Mouse (Mus musculus) liver, embryonic 14.5 days (tissue): ENCODE data around the gene Grip1. TPM values are rescaled to one million over a fixed set of nuclear protein-coding genes. Genes with fewer than 3 reads are reported as not detected.

Source experiments
- ATAC-seq: fragments of 200-750 bp; cut with Nextera tagmentation; 2 replicates; pipeline ENCODE4 v1.8.0; 2017; ENCODE audit warnings: moderate number of reproducible peaks, mild to moderate bottlenecking, moderate library complexity; ENCODE audit not compliant: insufficient read depth
- DNase-seq, 3 experiments: peaks; one replicate each; pipeline ENCODE4 v3.0.0-alpha.2; 2012 to 2013; ENCODE audit warnings: low read depth in 3 of 3, low spot score in 3 of 3
- H3K27ac ChIP-seq: fragments of 300-500 bp; sonication (generic); 2 replicates; pipeline ENCODE4 v1.5.1; 2014; ENCODE audit warnings: moderate library complexity, mild to moderate bottlenecking, control low read depth, inconsistent platforms
- H3K27me3 ChIP-seq: fragments of 300-500 bp; sonication (generic); 2 replicates; pipeline ENCODE4 v1.6.1; 2014; ENCODE audit warnings: mild to moderate bottlenecking, low read length, moderate library complexity; ENCODE audit not compliant: control insufficient read depth, insufficient read depth
- H3K36me3 ChIP-seq: fragments of 300-500 bp; sonication (generic); replicated peaks from 2 replicates; pipeline ENCODE4 v1.6.1; 2014; ENCODE audit warnings: low read depth; ENCODE audit not compliant: control insufficient read depth, insufficient read depth
- H3K4me1 ChIP-seq, 2 experiments: fragments of 200-500 bp in 1 of 2; fragments of 300-500 bp in 1 of 2; sonication (generic) in 1 of 2; replicated peaks; 2 replicates each; pipeline ENCODE4 v1.6.1; 2012 to 2014; ENCODE audit warnings: antibody characterized with exemption in 1 of 2, inconsistent platforms in 1 of 2, low read length in 1 of 2; ENCODE audit not compliant: control insufficient read depth in 2 of 2, insufficient read depth in 2 of 2
- H3K4me2 ChIP-seq: fragments of 300-500 bp; sonication (generic); 2 replicates; pipeline ENCODE4 v1.6.1; 2014; ENCODE audit warnings: low read depth, mild to moderate bottlenecking, control low read depth, moderate library complexity
- H3K4me3 ChIP-seq, 2 experiments: fragments of 200-500 bp in 1 of 2; fragments of 300-500 bp in 1 of 2; sonication (generic) in 1 of 2; 2 replicates each; pipeline ENCODE4 v1.5.1; 2012 to 2014; ENCODE audit warnings: low read depth in 2 of 2, low read length in 2 of 2, mild to moderate bottlenecking in 2 of 2, control low read depth in 1 of 2, inconsistent platforms in 1 of 2, moderate library complexity in 1 of 2; ENCODE audit not compliant: insufficient read depth in 1 of 2
- H3K9ac ChIP-seq: fragments of 300-500 bp; sonication (generic); replicated peaks from 2 replicates; pipeline ENCODE4 v1.6.1; 2014; ENCODE audit warnings: mild to moderate bottlenecking, control low read depth, moderate library complexity
- H3K9me3 ChIP-seq: fragments of 300-500 bp; sonication (generic); 2 replicates; pipeline ENCODE4 v1.6.1; 2016; ENCODE audit warnings: low read length, mixed read lengths; ENCODE audit not compliant: control insufficient read depth
- CTCF ChIP-seq: IDR thresholded peaks from 2 replicates; pipeline ENCODE4 v1.5.1; 2016; ENCODE audit warnings: antibody characterized with exemption, low read depth, control low read depth
- EP300 ChIP-seq: IDR thresholded peaks from 2 replicates; pipeline ENCODE4 v1.6.1; 2016; ENCODE audit warnings: antibody characterized with exemption, low read depth
- WGBS: fragments of 180-500 bp; shearing (Covaris S2); extraction: QIAGEN DNeasy Blood & Tissue Kit; methylation state at CpG from one replicate; pipeline ENCODE4 v1.1.7; 2014; ENCODE audit not compliant: insufficient replicate concordance; 5-methylcytosine and 5-hydroxymethylcytosine counted together
- polyA plus RNA-seq, 2 experiments: library from polyadenylated mRNA; depleted of rRNA in 1 of 2; stranded (reverse) in 1 of 2; unstranded in 1 of 2; fragments of >200 nt; fragmentation: Nextera tagmentation in 1 of 2; extraction: Ambion mirVana in 1 of 2; gene quantifications; 2 replicates each; pipeline versions ENCODE4 v1.2.1 to v1.2.3; 2012 to 2014

The Grip1 gene
- polyA plus RNA-seq, 2 experiments = 0.37 to 0.56 TPM

- Histone ChIP-seq H3K27me3 (no peaks in the 10 kb centered on the region), H3K27ac (no peak overlapping the region), H3K9me3 (no peaks in the 10 kb centered on the region), H3K36me3 (no peaks in the 10 kb centered on the region), H3K4me3 (no peak overlapping the region), H3K9ac (no peak overlapping the region), H3K4me1 (no peaks in the 10 kb centered on the region), H3K4me2 (no peak overlapping the region)
- TF ChIP-seq EP300 = no peak
- 61% methylated on average over 11 of the region's 11 CpGs for WGBS
- ATAC-seq (no peak), DNase-seq (no peak)
Measured at GRCm38 (mm10) chr10:120133697-120134096, 680.1 kb downstream of the Grip1 start.

- no peaks in the 10 kb centered on the region for H3K36me3 ChIP-seq
- H3K9ac ChIP-seq = no peak overlapping the region
- no peaks in the 10 kb centered on the region for H3K27me3 ChIP-seq
- no peak overlapping the region for H3K4me3 ChIP-seq
- H3K27ac ChIP-seq = no peak overlapping the region
- no peak overlapping the region for H3K4me2 ChIP-seq
- ATAC-seq (no peak), DNase-seq (no peak)
- 39% methylated on average over 12 of the region's 12 CpGs for WGBS
- H3K9me3 ChIP-seq = no peaks in the 10 kb centered on the region
- TF ChIP-seq CTCF (no peak), EP300 (no peak)
- 0 out of 4 replicates have a peak, but pooled peaks cover 0 to 1% of the 10 kb centered on the region in 2 experiments for H3K4me1 ChIP-seq
Measured at GRCm38 (mm10) chr10:120136020-120136562, 682.5 kb downstream of the Grip1 start.

Other genes with a start within 250 kb of the Grip1 start
- gene Cand1, start 213.8 kb upstream of the Grip1 start, polyA plus RNA-seq (2012; rRNA removed) = 10.9 and 11.8 TPM in 2 replicates
- 22.8 and 26.7 TPM in 2 replicates for gene Cand1, start 213.8 kb upstream of the Grip1 start, polyA plus RNA-seq (2014; fragmentation: Nextera tagmentation; extraction: Ambion mirVana)